Mouse (Mus musculus) liver, embryonic 14.5 days (tissue): ENCODE measurements around the gene Fer.

Experiments used
- CTCF ChIP-seq: IDR thresholded peaks from 2 replicates; pipeline ENCODE4 v1.5.1; 2016; ENCODE audit warnings: antibody characterized with exemption, low read depth, control low read depth
- EP300 ChIP-seq: IDR thresholded peaks from 2 replicates; pipeline ENCODE4 v1.6.1; 2016; ENCODE audit warnings: antibody characterized with exemption, low read depth

DNA sequence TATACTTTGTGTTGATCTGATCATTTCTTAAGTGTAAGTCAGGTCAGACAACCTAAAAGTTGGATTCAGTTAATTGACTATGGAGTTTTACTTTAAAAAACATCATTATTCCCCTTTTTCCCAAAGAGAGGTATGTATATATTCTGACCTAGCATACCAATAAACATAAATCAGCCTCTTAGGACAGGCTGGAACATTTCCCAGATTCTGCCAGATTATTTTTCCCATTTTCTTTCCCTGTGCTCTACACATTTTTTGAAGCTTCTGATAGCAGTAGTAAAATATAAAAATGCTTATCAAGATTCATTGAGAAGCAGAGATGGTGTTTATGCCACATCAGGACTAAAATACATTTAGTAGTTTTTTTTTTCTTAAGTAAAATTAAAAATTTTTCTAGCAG, 27.7 kb downstream of the Fer start:
- TF ChIP-seq CTCF: no peak
- TF ChIP-seq EP300: no peak
